29 mouse cellular contexts compared by ENCODE assay signal in the genomic region with DNA sequence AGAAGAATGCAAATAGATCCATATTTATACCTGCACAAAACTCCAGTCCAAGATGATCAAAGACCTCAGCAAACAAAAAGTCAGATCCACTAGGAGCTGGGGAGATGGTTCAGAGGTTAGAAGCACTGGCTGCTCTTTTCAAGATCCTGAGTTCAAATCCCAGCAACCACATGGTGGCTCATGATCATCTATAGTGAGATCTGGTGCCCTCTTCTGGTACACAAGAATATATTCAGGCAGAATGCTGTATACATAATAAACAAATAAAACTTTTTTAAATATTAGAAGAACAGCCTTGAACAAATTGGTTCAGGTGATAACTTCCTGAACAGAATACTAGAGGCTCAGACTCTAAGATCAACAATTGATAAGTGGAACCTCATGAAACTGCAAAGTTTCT.
DNase-seq lines count a peak whose midpoint lies in the region; ATAC-seq lines count a peak whose summit lies in the region.
"Had no signal": no experiment of that assay in that cellular context is flagged by ENCODE, and none has a peak within 500 bp of the region (broad histone marks: within the 10 kb centered on the region; RNA-seq: fewer than 3 reads in every experiment).

No protein-coding gene starts in this region.

- H3K27me3 ChIP-seq in splenic B cell, adult 2 months (ENCODE audit: control insufficient read depth, insufficient read depth, low read length, poor library complexity, severe bottlenecking), result no peaks in the 10 kb centered on the region
- H3K27me3 ChIP-seq: embryonic facial prominence, embryonic 15.5 days; forebrain, embryonic 13.5 days; hindbrain, embryonic 13.5 days; kidney, embryonic 15.5 days; liver, embryonic 15.5 days; lung, embryonic 15.5 days; megakaryocyte, embryonic 14.5 days; midbrain, embryonic 12.5 days; stomach, embryonic 15.5 days had no signal

- DNase-seq in CD4-positive, CD25-positive, alpha-beta regulatory T cell, adult 2 months (ENCODE audit: low read depth, low spot score), result peak; percentile 5
- DNase-seq in 3T3-L1 (ENCODE audit: low read depth, low spot score) (peak; percentile 9), MEL-GATA-1-ER (ENCODE audit: extremely low read depth, low read depth) (peak; percentile 8)
- peak; percentile 5 for DNase-seq in splenic B cell, adult 2 months (ENCODE audit: low read depth, low spot score)
- DNase-seq in embryo, embryonic 11 days, result no peak
- DNase-seq in lung, postnatal 36 days, result no peak
- DNase-seq: adrenal gland, adult 8-10 months; cerebellum, adult 2 months; cerebellum, postnatal 14 days; gastrocnemius, postnatal 25 days; heart, adult 11 months; heart, postnatal 4 days; kidney, adult 18-20 months; kidney, postnatal 25 days; liver; thymus, postnatal 14 days had no signal

- no peak for ATAC-seq in CD4-positive, CD25-positive, alpha-beta regulatory T cell, adult 4 months
- ATAC-seq: activated CD4-positive, CD25-positive, alpha-beta regulatory T cell, adult 4 months; forebrain, embryonic 13.5 days had no signal

- H3K36me3 ChIP-seq in splenic B cell, adult 2 months (ENCODE audit: control insufficient read depth, insufficient read depth, low read length, poor library complexity, severe bottlenecking), result no peaks in the 10 kb centered on the region
- H3K36me3 ChIP-seq: embryonic facial prominence, embryonic 10.5 days; embryonic facial prominence, embryonic 15.5 days; G1E; hindbrain, embryonic 13.5 days; kidney, embryonic 15.5 days; liver, embryonic 15.5 days; lung, embryonic 15.5 days; midbrain, embryonic 12.5 days; stomach, embryonic 15.5 days had no signal

Comparison
In these comparisons a context has a peak if more than half of its experiments do, and no peak if none do; other contexts are left out.
1. DNase-seq: peak in CD4-positive, CD25-positive, alpha-beta regulatory T cell, adult 2 months (single experiment), 3T3-L1 (single experiment), MEL-GATA-1-ER (single experiment) and splenic B cell, adult 2 months (single experiment); none in embryo, embryonic 11 days (single experiment) and lung, postnatal 36 days (single experiment).